Comparison of ENCODE assay signal across 25 mouse cellular contexts in genomic region chr19:46890657-46891056, GRCm38 (mm10).
DNase-seq lines count a peak whose midpoint lies in the region; ATAC-seq and TF ChIP-seq lines count a peak whose summit lies in the region.
"Had no signal": no experiment of that assay in that cellular context is flagged by ENCODE, and none has a peak within 500 bp of the region (broad histone marks: within the 10 kb centered on the region; RNA-seq: fewer than 3 reads in every experiment).

No protein-coding gene starts in this region.

- H3K9me3 ChIP-seq in megakaryocyte, embryonic 14.5 days, result no peaks in the 10 kb centered on the region
- H3K9me3 ChIP-seq: embryonic facial prominence, embryonic 10.5 days; embryonic facial prominence, embryonic 12.5 days; forebrain, embryonic 10.5 days; forebrain, embryonic 12.5 days; G1E had no signal

- DNase-seq in MEL-GATA-1-ER (ENCODE audit: extremely low read depth, low read depth), result peak; percentile 48
- no peak for DNase-seq in kidney, postnatal 36 days
- DNase-seq: adrenal gland, adult 8-10 months; adrenal gland, postnatal 14 days; adrenal gland, postnatal 36 days; cerebellum, adult 11 months; cerebellum, adult 18-20 months; cerebellum, adult 8-10 months; cerebellum, adult 9-11 months; cerebellum, postnatal 14 days had no signal

- TF ChIP-seq POLR2A in cortical plate, adult 2 months (IDR thresholded peaks at IDR 0.05; ENCODE audit: extremely low read depth, insufficient read depth, low read length), result no peak

- no peak for ATAC-seq in megakaryocyte, adult 5-6 weeks (ENCODE audit: poor library complexity, severe bottlenecking)
- no peak for ATAC-seq in erythroid progenitor cell, adult 5-6 weeks (replicated peaks; ENCODE audit: low FRiP score, poor library complexity, severe bottlenecking)
- ATAC-seq in CD4-positive, CD25-positive, alpha-beta regulatory T cell, adult 4 months, result no peak
- ATAC-seq: activated CD4-positive, CD25-positive, alpha-beta regulatory T cell, adult 4 months; forebrain, embryonic 14.5 days; forebrain, embryonic 16.5 days; Patski had no signal

- peaks cover 98% of the 10 kb centered on the region for H3K36me3 ChIP-seq in megakaryocyte, embryonic 14.5 days (replicated peaks; ENCODE audit: low read length)

- no peaks in the 10 kb centered on the region for H3K27me3 ChIP-seq in megakaryocyte, embryonic 14.5 days (replicated peaks)
- H3K27me3 ChIP-seq: CH12.LX; embryonic facial prominence, embryonic 12.5 days; forebrain, embryonic 12.5 days; Patski had no signal

- TF ChIP-seq CTCF in cortical plate, adult 2 months (IDR thresholded peaks at IDR 0.05; ENCODE audit: extremely low read depth, insufficient read depth, low read length), result no peak

- peak overlapping the region; percentile 70 for H3K4me3 ChIP-seq in megakaryocyte, embryonic 14.5 days (replicated peaks)
- H3K4me3 ChIP-seq in cortical plate, adult 2 months (ENCODE audit: insufficient read depth, low read length), result no peak overlapping the region
- H3K4me3 ChIP-seq: embryonic facial prominence, embryonic 10.5 days; embryonic facial prominence, embryonic 12.5 days; forebrain, embryonic 10.5 days; forebrain, embryonic 12.5 days had no signal

- H3K4me1 ChIP-seq in megakaryocyte, embryonic 14.5 days, result peaks cover 71% of the 10 kb centered on the region
- H3K4me1 ChIP-seq in cortical plate, adult 2 months (ENCODE audit: control insufficient read depth, insufficient read depth, low read length), result peaks cover 1% of the 10 kb centered on the region; the same call in 1 of the 2 replicates
- H3K4me1 ChIP-seq: embryonic facial prominence, embryonic 10.5 days; embryonic facial prominence, embryonic 12.5 days; forebrain, embryonic 10.5 days; forebrain, embryonic 12.5 days had no signal

- H3K27ac ChIP-seq in cortical plate, adult 2 months (ENCODE audit: insufficient read depth, low read length), result peak overlapping the region; percentile 51
- H3K27ac ChIP-seq: embryonic facial prominence, embryonic 10.5 days; embryonic facial prominence, embryonic 12.5 days; forebrain, embryonic 10.5 days; forebrain, embryonic 12.5 days had no signal
